Mouse (Mus musculus) midbrain, embryonic 14.5 days (tissue): Measurements from ENCODE around the gene Pnkd. TPM values are rescaled to one million over a fixed set of nuclear protein-coding genes. Genes with fewer than 3 reads are reported as not detected.
"Not testable (repeated sequence)": the region's sequence is repeated elsewhere in the genome, so short reads cannot be mapped to it uniquely, and the experiment has no call there.

ENCODE experiments used
- ATAC-seq: fragments of 200-750 bp; cut with Nextera tagmentation; 2 replicates; pipeline ENCODE4 v1.8.0; 2017; ENCODE audit warnings: moderate number of reproducible peaks, moderate library complexity; ENCODE audit not compliant: low FRiP score, low TSS enrichment
- DNase-seq: peaks from one replicate; pipeline ENCODE4 v3.0.0-alpha.2; 2015
- H3K27ac ChIP-seq: fragments of 300-500 bp; sonication (generic); replicated peaks from 2 replicates; pipeline ENCODE4 v1.5.1; 2014; ENCODE audit warnings: mild to moderate bottlenecking, low read depth, low read length, moderate library complexity
- H3K27me3 ChIP-seq: fragments of 300-500 bp; sonication (generic); 2 replicates; pipeline ENCODE4 v1.6.1; 2014; ENCODE audit warnings: low read length, control low read depth, mixed read lengths; ENCODE audit not compliant: control insufficient read depth, insufficient read depth
- H3K36me3 ChIP-seq: fragments of 300-500 bp; sonication (generic); 2 replicates; pipeline ENCODE4 v1.6.1; 2014; ENCODE audit warnings: low read length, control low read depth; ENCODE audit not compliant: control insufficient read depth, insufficient read depth
- H3K4me1 ChIP-seq: fragments of 300-500 bp; sonication (generic); 2 replicates; pipeline ENCODE4 v1.6.1; 2014; ENCODE audit warnings: mild to moderate bottlenecking, antibody characterized with exemption, low read length, control low read depth; ENCODE audit not compliant: control insufficient read depth, insufficient read depth
- H3K4me2 ChIP-seq: fragments of 300-500 bp; sonication (generic); 2 replicates; pipeline ENCODE4 v1.6.1; 2014; ENCODE audit warnings: mild to moderate bottlenecking, low read length, moderate library complexity
- H3K4me3 ChIP-seq: fragments of 300-500 bp; sonication (generic); replicated peaks from 2 replicates; pipeline ENCODE4 v1.5.1; 2014; ENCODE audit warnings: low read depth, low read length
- H3K9ac ChIP-seq: fragments of 300-500 bp; sonication (generic); replicated peaks from 2 replicates; pipeline ENCODE4 v1.6.1; 2014; ENCODE audit warnings: mild to moderate bottlenecking, low read length, moderate library complexity
- H3K9me3 ChIP-seq: fragments of 300-500 bp; sonication (generic); 2 replicates; pipeline ENCODE4 v1.6.1; 2016; ENCODE audit warnings: low read length, control low read depth, mixed read lengths; ENCODE audit not compliant: control insufficient read depth
- WGBS: fragments of 180-500 bp; shearing (Covaris S2); extraction: QIAGEN DNeasy Blood & Tissue Kit; methylation state at CpG from one replicate; pipeline ENCODE4 v1.1.7; 2014; 5-methylcytosine and 5-hydroxymethylcytosine counted together
- polyA plus RNA-seq: library from polyadenylated mRNA; unstranded; fragments of >200 nt; fragmentation: Nextera tagmentation; extraction: Ambion mirVana; gene quantifications from 2 replicates; pipeline ENCODE4 v1.2.1, GENCODE M21; 2014

Gene Pnkd
- polyA plus RNA-seq, 1 experiment from 2014 or later, result 99.0 TPM

DNA sequence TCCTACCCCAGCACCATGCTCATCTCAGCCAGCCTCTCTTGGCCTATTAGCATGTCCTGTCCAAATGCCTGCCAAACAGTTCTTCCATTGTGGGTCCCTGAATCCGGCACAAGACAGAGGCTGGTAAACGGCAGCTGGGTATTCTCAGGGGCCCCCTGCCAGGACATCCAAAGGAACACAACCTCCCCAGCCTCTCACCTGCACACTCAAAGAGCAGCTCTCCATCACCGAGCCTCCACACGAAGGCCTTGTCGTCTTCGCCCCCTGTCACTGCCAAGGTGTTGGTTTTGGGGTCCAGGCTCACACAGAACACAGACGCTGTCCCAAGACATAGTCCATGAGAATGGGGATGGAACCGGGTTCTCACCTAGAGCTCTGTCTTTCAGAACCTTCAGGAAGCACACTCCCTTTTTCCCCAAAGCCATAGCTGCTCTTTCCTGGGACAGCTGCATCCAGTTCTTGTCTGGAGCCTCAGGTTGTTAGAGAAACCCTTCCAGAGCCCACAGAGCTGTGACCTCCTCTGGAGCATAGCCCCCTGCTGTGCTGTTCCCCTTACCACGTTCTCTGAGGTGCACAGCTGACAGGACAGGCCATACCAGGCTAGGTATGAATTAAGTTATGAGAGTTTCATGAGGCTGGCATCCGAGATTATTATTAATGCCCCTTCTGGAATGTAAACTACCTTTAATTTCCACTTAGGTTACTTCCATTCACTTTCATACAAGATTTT, 1.7 kb upstream of the Pnkd start:
- no peaks in the 10 kb centered on the region for H3K9me3 ChIP-seq
- peaks cover 45% of the 10 kb centered on the region for H3K36me3 ChIP-seq
- H3K4me1 ChIP-seq, result peaks cover 13% of the 10 kb centered on the region
- DNase-seq (no peak), ATAC-seq (no peak)
- 89% methylated on average over 10 of the region's 10 CpGs for WGBS
- no peak overlapping the region for H3K27ac ChIP-seq
- no peak overlapping the region for H3K4me3 ChIP-seq
- peak overlapping the region; percentile 86; the same call in 1 of the 2 replicates for H3K4me2 ChIP-seq
- no peaks in the 10 kb centered on the region for H3K27me3 ChIP-seq
- H3K9ac ChIP-seq, result no peak overlapping the region

DNA sequence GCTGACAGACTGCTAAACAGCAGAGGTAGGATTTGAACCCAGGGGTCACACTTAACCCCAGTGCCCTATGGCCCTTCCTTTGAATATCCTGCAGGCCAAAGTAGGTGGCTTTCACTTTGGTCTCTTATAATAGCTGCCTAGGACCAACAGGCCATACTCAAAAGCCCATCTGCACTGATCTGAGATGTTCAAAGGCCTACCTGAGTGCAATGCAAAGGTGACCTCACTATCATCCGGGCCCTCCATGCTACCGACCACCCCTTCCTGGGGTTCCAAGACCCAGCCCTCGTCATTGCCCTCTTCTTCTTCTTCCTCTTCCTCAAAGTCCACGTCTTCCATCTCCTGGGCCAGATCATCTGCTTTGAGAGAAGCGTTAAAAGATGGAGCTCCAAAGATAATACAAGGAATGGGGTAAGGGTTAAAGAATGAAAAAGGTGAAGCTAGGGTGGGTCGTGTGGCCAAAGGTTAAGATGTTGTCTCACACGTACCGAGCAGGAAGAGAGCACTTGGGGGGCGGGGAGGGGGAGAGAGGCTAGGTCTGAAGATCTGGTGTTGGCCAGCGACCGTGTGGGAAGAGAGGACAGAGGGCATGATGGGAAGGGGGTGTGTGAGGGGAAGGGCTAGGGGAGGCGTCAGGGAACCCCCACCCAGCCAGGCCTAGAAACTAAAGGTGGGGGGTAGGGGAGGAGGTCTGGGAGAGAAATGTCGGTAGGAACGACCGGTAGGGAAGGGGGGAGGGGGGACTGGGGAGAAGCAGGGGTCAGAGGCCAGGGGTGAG, 855 bp upstream of the Pnkd start:
- H3K4me1 ChIP-seq, result peaks cover 13% of the 10 kb centered on the region
- peaks cover 42% of the 10 kb centered on the region for H3K36me3 ChIP-seq
- peak; percentile 46 for ATAC-seq
- peak overlapping the region; percentile 83 for H3K4me3 ChIP-seq
- H3K27me3 ChIP-seq, result no peaks in the 10 kb centered on the region
- no peaks in the 10 kb centered on the region for H3K9me3 ChIP-seq
- H3K9ac ChIP-seq, result peak overlapping the region; percentile 68
- H3K4me2 ChIP-seq, result peak overlapping the region; percentile 86
- DNase-seq, result peak; percentile 59
- H3K27ac ChIP-seq, result peak overlapping the region; percentile 83
- WGBS, result 12% methylated on average over 15 of the region's 15 CpGs

DNA sequence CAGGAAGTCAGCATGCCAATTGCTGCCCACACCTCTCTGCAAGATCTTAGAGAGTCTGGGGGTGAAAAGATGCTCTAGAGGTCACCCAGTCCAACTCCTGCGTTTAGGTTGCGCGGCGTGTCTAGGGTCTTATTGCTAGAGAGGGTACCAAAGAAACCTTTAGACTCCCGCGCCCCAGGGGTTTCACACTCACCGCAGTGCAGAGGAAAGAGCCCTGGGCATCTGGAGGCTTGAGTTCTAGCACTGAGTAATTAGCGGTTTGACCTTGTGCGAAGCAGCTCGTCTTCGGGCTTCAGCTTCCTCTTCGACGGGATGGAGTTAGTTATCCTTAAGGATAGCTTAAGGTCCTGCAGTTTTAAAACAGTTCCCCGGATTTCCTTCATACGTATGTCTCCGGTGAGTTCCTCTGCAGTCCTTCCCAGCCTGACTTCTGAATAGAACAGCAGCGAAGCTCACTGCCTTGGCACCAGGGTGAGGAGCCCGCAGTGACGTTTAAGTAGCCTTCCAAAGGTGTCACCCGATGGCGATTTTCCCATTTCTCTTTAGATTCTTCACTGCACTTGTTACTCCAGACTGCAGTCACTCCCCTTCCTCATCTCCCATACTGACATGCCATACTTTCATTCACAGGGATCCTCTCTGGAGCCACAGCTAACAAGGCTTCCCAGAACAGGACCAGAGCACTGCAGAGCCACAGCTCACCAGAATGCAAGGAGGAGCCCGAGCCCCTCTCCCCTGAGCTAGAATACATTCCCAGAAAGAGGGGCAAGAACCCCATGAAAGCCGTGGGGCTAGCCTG, 681 bp downstream of the Pnkd start:
- Histone ChIP-seq H3K9ac (peak overlapping the region; percentile 72), H3K4me1 (peaks cover 13% of the 10 kb centered on the region), H3K4me3 (peak overlapping the region; percentile 83), H3K27ac (no peak overlapping the region), H3K9me3 (no peaks in the 10 kb centered on the region), H3K27me3 (no peaks in the 10 kb centered on the region), H3K4me2 (peak overlapping the region; percentile 78), H3K36me3 (peaks cover 33% of the 10 kb centered on the region)
- ATAC-seq (no peak), DNase-seq (no peak)
- WGBS, result 5% methylated on average over 23 of the region's 23 CpGs

DNA sequence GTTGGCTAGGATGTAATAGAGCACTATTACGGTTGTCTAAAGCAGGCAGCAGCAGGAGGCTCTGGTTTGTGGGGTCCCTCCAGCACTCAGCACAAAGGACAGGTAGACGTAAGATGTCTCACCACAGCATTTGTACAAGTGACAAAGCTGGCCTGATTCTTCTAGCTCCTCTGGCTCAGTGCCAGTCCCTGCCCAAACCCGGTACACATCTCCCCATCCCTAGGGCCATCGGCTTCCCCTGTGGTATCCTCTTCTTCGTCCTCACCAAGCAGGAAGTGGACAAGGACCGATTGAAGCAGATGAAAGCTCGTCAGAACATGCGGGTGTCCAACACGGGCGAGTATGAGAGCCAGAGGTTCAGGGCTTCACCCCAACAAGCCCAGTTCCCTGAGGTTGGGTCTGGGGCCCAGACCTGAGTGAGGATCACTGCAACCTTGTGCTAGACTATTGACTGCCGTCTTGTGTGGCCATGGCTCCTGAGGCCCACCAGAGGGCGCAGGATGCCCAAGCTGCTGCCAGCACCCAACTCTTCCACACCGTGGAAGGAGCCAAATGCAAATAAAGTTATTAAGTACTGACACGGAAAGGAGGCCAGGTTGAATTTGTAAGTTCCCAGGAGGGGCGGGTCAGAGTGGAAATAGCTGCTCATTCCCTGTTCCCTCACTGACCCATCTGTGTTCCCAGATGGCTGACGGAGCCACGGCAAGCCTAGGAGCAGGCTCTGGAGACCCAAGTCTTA, 2.3 kb downstream of the Pnkd start:
- H3K4me2 ChIP-seq, H3K27ac ChIP-seq, H3K4me3 ChIP-seq, H3K27me3 ChIP-seq, H3K9ac ChIP-seq, H3K9me3 ChIP-seq, ATAC-seq: not testable (repeated sequence)
- WGBS, result 57% methylated on average over 15 of the region's 17 CpGs
- DNase-seq, result peak; percentile 29
- peaks cover 13% of the 10 kb centered on the region for H3K4me1 ChIP-seq
- H3K36me3 ChIP-seq, result peaks cover 17% of the 10 kb centered on the region

DNA sequence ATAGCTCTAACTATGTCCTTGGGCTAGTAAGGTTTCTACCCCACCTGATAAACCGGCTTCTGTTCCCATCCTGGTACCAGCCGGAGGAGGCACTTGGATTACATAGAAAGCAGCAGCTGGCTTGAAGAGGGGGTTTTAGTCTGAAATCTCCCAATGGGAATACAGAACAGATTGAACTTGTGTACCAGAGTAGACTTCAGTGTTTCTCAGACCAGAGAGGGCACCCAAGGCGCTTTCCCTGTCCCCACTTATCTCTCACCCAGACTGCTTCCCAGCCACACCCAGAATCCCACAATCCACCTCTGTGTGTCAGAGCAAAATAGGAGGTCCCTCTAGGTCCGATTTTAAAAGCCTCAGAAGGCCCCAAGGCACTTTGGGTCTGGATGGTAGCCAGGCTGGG, 3.6 kb downstream of the Pnkd start:
- no peak overlapping the region for H3K27ac ChIP-seq
- H3K27me3 ChIP-seq, result no peaks in the 10 kb centered on the region
- H3K36me3 ChIP-seq, result 0 out of 2 replicates have a peak, but pooled peaks cover 9% of the 10 kb centered on the region
- 77% methylated on average over 4 of the region's 4 CpGs for WGBS
- H3K4me3 ChIP-seq, result no peak overlapping the region
- no peak overlapping the region for H3K9ac ChIP-seq
- peaks cover 13% of the 10 kb centered on the region for H3K4me1 ChIP-seq
- ATAC-seq, result no peak
- no peaks in the 10 kb centered on the region for H3K9me3 ChIP-seq
- H3K4me2 ChIP-seq, result no peak overlapping the region
- no peak for DNase-seq

DNA sequence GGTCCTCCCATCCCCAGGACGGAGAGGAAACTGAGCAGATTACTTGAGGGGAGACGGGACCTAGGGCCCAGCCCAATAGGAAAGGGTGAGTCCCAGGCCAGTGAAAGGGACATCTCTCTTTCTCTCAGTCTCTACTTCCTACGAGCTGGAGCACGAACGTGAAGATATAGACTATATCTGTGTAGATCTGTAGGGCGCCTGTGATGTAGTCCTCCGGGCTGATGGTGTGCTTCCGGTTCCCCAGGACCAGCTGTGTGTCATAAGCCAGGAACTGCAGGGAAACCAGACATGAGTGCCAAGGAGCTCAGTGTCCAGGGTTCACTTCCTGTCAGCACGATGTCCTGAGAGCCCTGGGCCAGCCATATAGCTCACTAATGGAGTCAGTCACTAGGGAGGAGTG, 4.5 kb downstream of the Pnkd start:
- H3K36me3 ChIP-seq, result 0 out of 2 replicates have a peak, but pooled peaks cover 9% of the 10 kb centered on the region
- H3K9me3 ChIP-seq, result no peaks in the 10 kb centered on the region
- peaks cover 7% of the 10 kb centered on the region for H3K4me1 ChIP-seq
- no peak overlapping the region for H3K4me2 ChIP-seq
- DNase-seq (no peak), ATAC-seq (no peak)
- H3K27ac ChIP-seq, result no peak overlapping the region
- H3K4me3 ChIP-seq, result no peak overlapping the region
- WGBS, result 93% methylated on average over 9 of the region's 9 CpGs
- no peak overlapping the region for H3K9ac ChIP-seq
- no peaks in the 10 kb centered on the region for H3K27me3 ChIP-seq

DNA sequence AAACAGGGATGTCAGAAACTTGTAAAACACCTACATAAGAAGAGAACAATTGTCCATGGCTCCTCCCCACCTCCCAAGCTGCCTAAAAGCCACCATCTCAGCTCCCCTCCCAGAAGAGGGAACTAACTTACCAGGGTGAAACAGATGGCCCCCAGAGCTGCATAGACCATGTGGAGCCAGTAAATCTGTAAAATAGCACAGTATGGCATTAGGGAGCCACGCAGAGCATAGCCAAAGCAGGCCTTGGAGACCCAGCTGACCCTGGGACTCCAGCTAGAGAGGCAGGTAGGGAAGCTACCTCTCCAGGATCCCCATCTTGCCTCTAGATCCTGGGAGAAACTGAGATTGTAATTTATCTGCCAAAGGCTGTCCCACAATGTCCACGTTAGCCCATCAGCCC, 5.0 kb downstream of the Pnkd start:
- Histone ChIP-seq H3K9ac (no peak overlapping the region), H3K4me2 (no peak overlapping the region), H3K27ac (no peak overlapping the region), H3K27me3 (no peaks in the 10 kb centered on the region), H3K4me1 (peaks cover 8% of the 10 kb centered on the region), H3K4me3 (no peak overlapping the region), H3K9me3 (no peaks in the 10 kb centered on the region), H3K36me3 (0 out of 2 replicates have a peak, but pooled peaks cover 9% of the 10 kb centered on the region)
- DNase-seq (no peak), ATAC-seq (no peak)
- 92% methylated on average over 2 of the region's 2 CpGs for WGBS

DNA sequence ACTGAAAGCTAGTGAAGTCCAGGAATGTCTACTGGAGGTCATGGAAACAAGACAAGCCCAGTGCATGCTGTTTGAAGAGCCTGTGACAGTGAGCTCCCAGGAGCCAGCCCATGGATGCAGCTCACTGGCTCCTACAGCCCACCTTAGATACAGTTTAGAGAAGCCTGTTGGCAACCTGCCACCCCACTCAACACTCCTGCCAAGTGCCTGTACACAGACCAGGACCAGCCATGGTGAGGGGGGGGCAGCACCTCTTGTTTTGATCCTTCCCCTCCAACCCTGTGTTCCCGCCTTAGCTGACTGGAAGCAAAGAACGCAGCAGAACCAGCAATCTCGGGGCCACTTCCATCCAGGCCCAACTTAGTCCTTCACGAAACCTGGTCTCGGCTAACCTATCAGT, 5.4 kb downstream of the Pnkd start:
- H3K27me3 ChIP-seq, result no peaks in the 10 kb centered on the region
- H3K9ac ChIP-seq, result no peak overlapping the region
- ATAC-seq (no peak), DNase-seq (peak; percentile 25)
- 96% methylated on average over 5 of the region's 5 CpGs for WGBS
- no peak overlapping the region for H3K4me2 ChIP-seq
- no peak overlapping the region for H3K4me3 ChIP-seq
- H3K4me1 ChIP-seq, result peaks cover 12% of the 10 kb centered on the region
- H3K27ac ChIP-seq, result no peak overlapping the region
- H3K36me3 ChIP-seq, result 0 out of 2 replicates have a peak, but pooled peaks cover 10% of the 10 kb centered on the region
- no peaks in the 10 kb centered on the region for H3K9me3 ChIP-seq
